Mouse (Mus musculus) heart, embryonic 11.5 days (tissue): ENCODE results near the gene Slc16a4. TPM values are rescaled to one million over a fixed set of nuclear protein-coding genes. Genes with fewer than 3 reads are reported as not detected.

Experiments used
- ATAC-seq: fragments of 200-750 bp; cut with Nextera tagmentation; replicated peaks from 2 replicates; pipeline ENCODE4 v1.8.0; 2017; ENCODE audit warnings: moderate library complexity; ENCODE audit not compliant: insufficient number of reproducible peaks, low FRiP score, low TSS enrichment
- H3K27ac ChIP-seq: fragments of 300-500 bp; sonication (generic); 2 replicates; pipeline ENCODE4 v1.5.1; 2014; ENCODE audit warnings: mild to moderate bottlenecking, low read depth, low read length
- H3K27me3 ChIP-seq: fragments of 300-500 bp; sonication (generic); 2 replicates; pipeline ENCODE4 v1.6.1; 2014; ENCODE audit warnings: mild to moderate bottlenecking, low read length, mixed read lengths; ENCODE audit not compliant: control insufficient read depth, insufficient read depth
- H3K36me3 ChIP-seq: fragments of 300-500 bp; sonication (generic); 2 replicates; pipeline ENCODE4 v1.6.1; 2014; ENCODE audit warnings: mild to moderate bottlenecking, low read length, moderate library complexity, mixed read lengths; ENCODE audit not compliant: control insufficient read depth, insufficient read depth
- H3K4me1 ChIP-seq: fragments of 300-500 bp; sonication (generic); 2 replicates; pipeline ENCODE4 v1.6.1; 2014; ENCODE audit warnings: low read length; ENCODE audit not compliant: control insufficient read depth, insufficient read depth
- H3K4me2 ChIP-seq: fragments of 300-500 bp; sonication (generic); 2 replicates; pipeline ENCODE4 v1.6.1; 2014; ENCODE audit warnings: mild to moderate bottlenecking, moderate library complexity
- H3K4me3 ChIP-seq: fragments of 300-500 bp; sonication (generic); 2 replicates; pipeline ENCODE4 v1.5.1; 2014; ENCODE audit warnings: low read depth, low read length
- H3K9ac ChIP-seq: fragments of 300-500 bp; sonication (generic); 2 replicates; pipeline ENCODE4 v1.6.1; 2014; ENCODE audit warnings: mild to moderate bottlenecking, low read depth, low read length, moderate library complexity
- H3K9me3 ChIP-seq: fragments of 300-500 bp; sonication (generic); replicated peaks from 2 replicates; pipeline ENCODE4 v1.6.1; 2016; ENCODE audit warnings: low read length; ENCODE audit not compliant: control insufficient read depth
- WGBS: fragments of 180-500 bp; shearing (Covaris S2); extraction: QIAGEN DNeasy Blood & Tissue Kit; methylation state at CpG from one replicate; pipeline ENCODE4 v1.1.7; 2014; ENCODE audit not compliant: insufficient replicate concordance; 5-methylcytosine and 5-hydroxymethylcytosine counted together
- polyA plus RNA-seq: library from polyadenylated mRNA; unstranded; fragments of >200 nt; fragmentation: Nextera tagmentation; extraction: Ambion mirVana; gene quantifications from 2 replicates; pipeline ENCODE4 v1.2.1, GENCODE M21; 2014

Slc16a4 gene
- 1.5 and 3.0 TPM in 2 replicates for polyA plus RNA-seq

GRCm38 (mm10) chr3:107290764-107291381, at the start of gene Slc16a4:
Gene Slc16a4, plus strand, starts transcription at chr3:107291230.
- Histone ChIP-seq H3K4me1 (no peaks in the 10 kb centered on the region), H3K27ac (no peak within 1 kb of the TSS), H3K36me3 (no peaks in the 10 kb centered on the region), H3K4me2 (peak within 1 kb of the TSS; percentile 22; the same call in 1 of the 2 replicates), H3K9ac (no peak within 1 kb of the TSS), H3K4me3 (no peak within 1 kb of the TSS), H3K27me3 (no peaks in the 10 kb centered on the region), H3K9me3 (no peaks in the 10 kb centered on the region)
- ATAC-seq = peak; percentile 67; the same call in 1 of the 2 replicates
- 21% methylated on average over 9 of the region's 9 CpGs for WGBS

- no peak for ATAC-seq
- 50% methylated on average over 14 of the region's 14 CpGs for WGBS
- Histone ChIP-seq H3K9me3 (no peaks in the 10 kb centered on the region), H3K27ac (no peak overlapping the region), H3K4me3 (no peak overlapping the region), H3K36me3 (no peaks in the 10 kb centered on the region), H3K4me2 (no peak overlapping the region), H3K27me3 (no peaks in the 10 kb centered on the region), H3K4me1 (no peaks in the 10 kb centered on the region), H3K9ac (no peak overlapping the region)
Measured at GRCm38 (mm10) chr3:107241389-107242094, 49.5 kb upstream of the Slc16a4 start.

DNA sequence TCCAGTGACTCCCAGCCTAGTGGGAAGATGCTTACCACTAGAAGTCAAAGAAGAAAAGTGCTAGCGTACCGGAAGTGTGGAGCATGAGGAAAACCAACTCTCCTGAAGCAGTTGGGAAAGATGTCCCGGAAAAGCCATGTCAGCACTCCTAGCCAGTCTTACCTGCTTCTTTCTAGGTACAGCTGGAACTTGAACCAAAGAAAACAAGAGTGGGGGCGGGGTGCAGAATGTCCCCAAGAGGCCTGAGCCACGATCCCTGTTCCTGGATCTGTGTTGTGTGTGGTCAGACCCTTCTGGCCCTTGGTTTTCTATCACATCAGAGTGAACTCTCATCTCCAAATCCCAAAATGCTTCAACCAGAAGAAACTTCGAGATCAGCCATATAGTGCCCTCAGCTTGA, 44.2 kb upstream of the Slc16a4 start:
- H3K27me3 ChIP-seq = no peaks in the 10 kb centered on the region
- 83% methylated on average over 6 of the region's 6 CpGs for WGBS

DNA sequence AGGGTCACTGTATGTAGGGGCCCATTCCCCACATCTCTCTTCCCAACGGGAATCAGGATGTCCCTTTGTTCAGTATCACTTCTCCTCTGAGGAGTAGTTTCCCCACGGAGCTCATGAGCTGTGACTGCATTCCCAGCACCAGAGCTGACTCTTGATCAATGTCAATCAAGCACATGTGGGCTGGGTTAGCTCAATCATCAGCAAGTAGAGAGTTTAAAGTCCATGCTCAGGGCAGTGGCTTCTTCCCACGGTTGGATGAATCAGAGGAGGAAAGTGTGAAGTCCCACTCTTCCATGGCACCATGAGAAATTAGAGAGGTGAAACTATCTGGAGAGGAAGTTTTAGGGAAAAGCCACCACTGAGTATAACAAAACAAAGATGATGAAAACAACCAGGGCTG, 42.0 kb upstream of the Slc16a4 start:
- H3K4me1 ChIP-seq = no peaks in the 10 kb centered on the region
- H3K27ac ChIP-seq = no peak overlapping the region
- H3K4me2 ChIP-seq = no peak overlapping the region
- ATAC-seq = no peak
- H3K36me3 ChIP-seq = no peaks in the 10 kb centered on the region
- H3K27me3 ChIP-seq = no peaks in the 10 kb centered on the region
- no peak overlapping the region for H3K4me3 ChIP-seq
- WGBS = 43% methylated on average over 3 of the region's 3 CpGs
- H3K9me3 ChIP-seq = no peaks in the 10 kb centered on the region
- no peak overlapping the region for H3K9ac ChIP-seq

More for the DNA sequence above, 44.2 kb upstream of the Slc16a4 start:
- Histone ChIP-seq H3K4me1 (no peaks in the 10 kb centered on the region), H3K4me2 (no peak overlapping the region), H3K4me3 (no peak overlapping the region), H3K36me3 (no peaks in the 10 kb centered on the region), H3K27ac (no peak overlapping the region), H3K9ac (no peak overlapping the region), H3K9me3 (no peaks in the 10 kb centered on the region)
- no peak for ATAC-seq

- WGBS = 26% methylated on average over 2 of the region's 2 CpGs
- ATAC-seq = no peak
Measured at GRCm38 (mm10) chr3:107250320-107250719, 40.7 kb upstream of the Slc16a4 start.

DNA sequence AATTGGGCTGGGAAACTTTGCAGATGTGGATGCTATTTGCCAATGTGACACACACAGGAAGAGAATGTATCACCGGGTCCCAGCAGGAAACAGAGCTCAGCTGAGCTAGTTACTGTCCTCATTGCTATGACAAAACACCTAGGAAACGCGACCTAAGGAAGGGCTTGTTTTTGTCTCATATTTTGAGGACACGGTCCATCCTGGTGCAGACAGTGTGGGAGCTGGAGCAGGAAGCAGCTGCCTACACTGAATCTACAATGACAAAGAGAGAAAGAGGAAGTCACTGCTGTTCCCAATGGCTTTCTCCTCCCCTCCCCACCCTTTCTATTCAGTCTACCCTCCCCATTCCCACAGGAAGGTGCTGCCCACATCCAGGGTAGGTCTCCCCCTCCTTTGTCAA, 39.0 kb upstream of the Slc16a4 start:
- no peaks in the 10 kb centered on the region for H3K4me1 ChIP-seq
- no peak overlapping the region for H3K4me2 ChIP-seq
- H3K9me3 ChIP-seq = no peaks in the 10 kb centered on the region
- no peak overlapping the region for H3K27ac ChIP-seq
- no peaks in the 10 kb centered on the region for H3K27me3 ChIP-seq
- H3K9ac ChIP-seq = no peak overlapping the region
- ATAC-seq = no peak
- H3K36me3 ChIP-seq = no peaks in the 10 kb centered on the region
- 58% methylated on average over 4 of the region's 4 CpGs for WGBS
- H3K4me3 ChIP-seq = no peak overlapping the region

More at GRCm38 (mm10) chr3:107250320-107250719, 40.7 kb upstream of the Slc16a4 start:
- Histone ChIP-seq H3K4me2 (no peak overlapping the region), H3K9ac (no peak overlapping the region), H3K27me3 (no peaks in the 10 kb centered on the region), H3K36me3 (no peaks in the 10 kb centered on the region), H3K9me3 (no peaks in the 10 kb centered on the region), H3K4me1 (no peaks in the 10 kb centered on the region), H3K27ac (no peak overlapping the region), H3K4me3 (no peak overlapping the region)

- H3K27ac ChIP-seq = no peak overlapping the region
- WGBS = 74% methylated on average over 5 of the region's 5 CpGs
- no peaks in the 10 kb centered on the region for H3K9me3 ChIP-seq
- no peak for ATAC-seq
- H3K4me3 ChIP-seq = no peak overlapping the region
- H3K9ac ChIP-seq = no peak overlapping the region
- no peak overlapping the region for H3K4me2 ChIP-seq
- no peaks in the 10 kb centered on the region for H3K4me1 ChIP-seq
- no peaks in the 10 kb centered on the region for H3K36me3 ChIP-seq
- no peaks in the 10 kb centered on the region for H3K27me3 ChIP-seq
Measured at GRCm38 (mm10) chr3:107253925-107254324, 37.1 kb upstream of the Slc16a4 start.

GRCm38 (mm10) chr3:107255992-107256391, 35.0 kb upstream of the Slc16a4 start:
- no peak overlapping the region for H3K9ac ChIP-seq
- H3K9me3 ChIP-seq = no peaks in the 10 kb centered on the region
- no peak overlapping the region for H3K27ac ChIP-seq
- no peak overlapping the region for H3K4me2 ChIP-seq
- ATAC-seq = no peak
- 81% methylated on average over 3 of the region's 3 CpGs for WGBS
- H3K4me1 ChIP-seq = no peaks in the 10 kb centered on the region
- H3K4me3 ChIP-seq = no peak overlapping the region
- H3K27me3 ChIP-seq = no peaks in the 10 kb centered on the region
- no peaks in the 10 kb centered on the region for H3K36me3 ChIP-seq
